Mouse (Mus musculus) brain, adult 2 months (tissue): ENCODE results near the gene Gm10645.
A peak's percentile ranks its signal among the peaks of the same experiment; 100 is the strongest.

Experiments
- DNase-seq: peaks from one replicate; pipeline ENCODE4 v3.0.0; 2011; ENCODE audit warnings: low read depth, low spot score

Gene Gm10645

DNA sequence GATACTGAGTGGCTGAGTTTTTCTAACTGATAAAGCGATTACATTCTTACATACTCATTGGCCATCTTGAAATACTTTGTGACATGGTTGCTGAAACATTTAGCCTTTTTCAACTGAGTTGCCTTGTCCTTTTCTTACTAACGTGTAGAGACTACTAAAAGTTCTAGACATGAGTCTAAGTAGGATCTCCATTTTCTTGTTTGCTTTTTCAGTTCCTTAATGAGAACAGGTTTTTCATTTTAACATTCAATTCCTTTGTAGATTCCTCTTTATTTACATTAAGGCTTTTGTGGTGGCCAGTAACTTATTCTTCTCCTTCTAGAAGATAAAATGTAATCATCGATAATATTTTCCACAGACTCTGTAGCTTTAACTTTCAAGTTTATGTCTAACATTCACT lies 3.2 kb upstream of the Gm10645 start:
- DNase-seq = no peak

DNA sequence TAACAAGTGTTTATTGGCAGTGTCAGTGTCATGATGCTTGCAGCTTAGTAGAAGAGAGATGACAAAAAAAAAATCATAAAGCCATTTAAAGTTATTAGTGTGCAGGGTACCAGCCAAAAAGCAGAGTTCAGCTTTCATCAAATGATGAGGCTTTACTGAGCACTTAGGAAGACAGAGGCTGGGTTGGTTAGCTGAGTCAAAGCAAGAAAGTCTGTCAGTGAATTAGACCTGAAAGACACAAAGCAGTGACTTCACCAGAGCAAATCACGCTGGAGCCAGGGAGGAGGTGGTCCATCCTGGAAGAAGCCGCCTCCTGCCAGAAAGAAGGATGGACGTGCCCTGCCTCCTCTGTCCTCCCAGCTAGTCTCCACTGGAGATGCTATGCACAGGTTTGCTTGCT lies 2.0 kb upstream of the Gm10645 start:
- peak; percentile 45 for DNase-seq

DNA sequence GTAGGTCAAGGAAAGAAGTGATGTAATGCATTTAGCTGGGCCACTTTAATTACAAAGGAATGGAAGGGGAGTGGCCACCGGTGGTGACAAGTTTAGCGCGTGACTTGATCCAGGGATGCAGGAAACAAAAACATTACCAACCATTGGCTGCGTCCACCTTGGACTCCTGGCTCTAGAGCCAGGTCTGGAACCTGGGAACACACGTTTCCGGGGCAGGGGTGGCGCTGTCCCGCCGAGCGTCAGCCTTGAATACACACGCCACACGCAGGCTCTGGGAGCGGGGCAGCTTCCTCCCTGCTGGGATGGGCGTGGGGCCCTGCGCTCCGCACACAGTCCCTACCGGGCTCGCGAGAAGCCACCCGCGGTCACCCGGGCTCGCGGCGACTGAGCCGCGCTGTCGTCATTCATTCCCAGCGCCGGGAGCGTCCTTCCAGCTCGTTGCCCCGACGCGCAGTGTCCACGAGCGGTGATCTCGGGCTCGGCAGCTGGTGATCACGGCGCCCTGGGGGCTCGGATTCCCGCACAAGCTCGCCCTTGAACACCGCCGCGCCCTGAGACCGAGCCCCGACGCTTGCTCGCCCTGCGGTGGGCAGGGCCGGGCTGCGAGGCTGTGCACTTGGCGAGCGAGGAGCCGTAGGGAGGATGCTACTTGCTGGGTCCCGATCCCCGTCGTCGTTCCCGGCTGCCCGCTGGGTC lies 587 bp downstream of the Gm10645 start, which contains the start of gene Tbc1d9:
TSS of gene Tbc1d9 (plus strand) at position 118 of the 696 bp plus-strand sequence.
- DNase-seq = peak; percentile 95

DNA sequence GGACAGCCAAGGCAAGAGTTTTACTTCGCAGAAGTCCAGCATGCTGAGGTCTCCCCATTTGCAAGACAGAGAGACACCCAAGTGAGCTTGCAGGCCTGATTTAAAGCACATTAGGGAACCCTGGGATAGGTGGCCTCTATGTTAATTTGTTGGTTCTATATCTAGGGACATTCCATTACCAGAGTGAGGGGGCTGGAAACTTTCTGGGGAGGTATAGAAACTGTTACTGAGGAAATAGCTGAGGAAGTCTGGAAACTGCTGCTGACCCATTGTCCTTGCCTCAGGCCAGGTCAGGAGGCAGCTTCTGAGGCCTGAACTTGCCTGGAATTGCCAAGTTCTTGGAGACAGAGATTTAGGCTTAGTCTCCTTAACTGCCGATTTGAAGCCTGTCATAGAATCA lies 5.4 kb downstream of the Gm10645 start:
- DNase-seq = no peak

DNA sequence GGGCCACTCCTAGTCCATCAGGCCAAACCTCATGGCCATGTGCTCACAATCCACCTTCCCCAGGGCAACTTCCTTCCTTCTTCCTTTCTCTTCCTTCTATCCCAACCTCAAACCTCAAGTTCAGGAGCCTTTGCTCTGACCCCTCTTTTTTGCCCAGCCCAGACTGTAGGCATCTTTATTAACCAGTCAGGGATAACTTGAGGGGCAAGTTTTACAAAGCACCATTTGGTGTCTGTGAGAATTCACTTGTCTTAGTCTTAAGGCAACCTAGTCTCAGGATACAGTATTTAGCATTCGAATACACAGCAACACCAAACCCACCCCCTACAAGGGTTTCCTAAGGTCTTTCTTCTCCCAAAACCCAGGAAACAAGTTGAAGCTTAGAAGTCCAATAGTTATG lies 6.4 kb downstream of the Gm10645 start:
- DNase-seq = no peak

DNA sequence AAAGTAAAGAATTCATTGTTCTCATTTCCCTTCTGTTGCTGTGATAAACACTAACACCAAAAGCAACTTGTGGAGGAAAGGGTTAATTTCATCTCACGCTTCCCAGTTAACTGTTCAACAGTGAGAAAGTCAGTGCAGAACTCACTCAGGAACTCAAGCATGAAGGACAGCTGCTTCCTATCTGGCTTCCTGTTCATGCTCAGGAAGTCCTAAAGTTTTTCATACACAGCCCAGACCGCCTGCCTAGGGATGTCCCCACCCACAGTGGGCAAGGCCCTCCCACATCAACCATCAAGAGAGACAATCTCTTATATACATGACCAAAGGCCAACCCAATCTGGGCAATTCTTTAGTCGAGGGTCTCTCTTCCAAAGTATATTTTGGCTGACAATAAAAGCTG lies 7.0 kb downstream of the Gm10645 start:
- no peak for DNase-seq

DNA sequence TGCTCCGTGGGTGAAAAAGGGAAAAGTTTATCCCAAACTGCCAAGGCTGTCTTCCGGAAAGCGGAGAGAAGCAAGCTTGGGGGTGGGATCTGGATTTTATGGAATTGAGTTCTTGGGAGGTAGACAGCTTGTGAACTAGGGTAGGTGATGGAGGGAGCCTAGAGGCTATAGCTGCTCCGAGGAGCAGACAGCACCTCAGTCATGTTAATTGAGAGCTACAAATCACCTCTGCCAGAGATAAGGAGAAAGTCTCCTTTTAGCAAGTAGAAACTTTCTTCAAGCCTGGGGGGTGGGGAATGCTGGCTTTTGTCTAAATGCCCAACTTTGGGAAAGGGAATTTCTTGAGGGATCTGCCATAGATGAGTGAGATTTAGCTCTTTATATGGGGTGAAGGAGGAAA lies 10.9 kb downstream of the Gm10645 start:
- DNase-seq = no peak

DNA sequence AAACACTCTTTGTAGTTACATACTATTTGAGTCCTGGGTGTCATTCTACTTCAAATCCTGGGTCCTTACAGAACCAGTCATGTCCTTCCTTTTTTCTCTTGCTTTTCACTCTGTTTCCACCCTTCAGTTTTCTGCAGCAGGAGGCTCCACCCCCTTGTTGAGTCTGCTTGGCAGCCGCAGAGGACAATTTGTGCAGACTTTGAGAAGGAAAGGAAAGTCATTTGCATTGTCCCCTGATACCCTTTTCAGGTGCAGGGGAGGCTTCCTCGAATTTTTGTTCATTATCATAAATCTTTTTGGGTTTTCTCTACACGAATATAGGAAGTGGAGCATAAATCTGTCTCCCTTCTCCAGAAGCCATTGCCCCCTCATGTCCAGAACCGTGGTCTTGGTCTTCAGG lies 13.5 kb downstream of the Gm10645 start:
- DNase-seq = peak; percentile 42

DNA sequence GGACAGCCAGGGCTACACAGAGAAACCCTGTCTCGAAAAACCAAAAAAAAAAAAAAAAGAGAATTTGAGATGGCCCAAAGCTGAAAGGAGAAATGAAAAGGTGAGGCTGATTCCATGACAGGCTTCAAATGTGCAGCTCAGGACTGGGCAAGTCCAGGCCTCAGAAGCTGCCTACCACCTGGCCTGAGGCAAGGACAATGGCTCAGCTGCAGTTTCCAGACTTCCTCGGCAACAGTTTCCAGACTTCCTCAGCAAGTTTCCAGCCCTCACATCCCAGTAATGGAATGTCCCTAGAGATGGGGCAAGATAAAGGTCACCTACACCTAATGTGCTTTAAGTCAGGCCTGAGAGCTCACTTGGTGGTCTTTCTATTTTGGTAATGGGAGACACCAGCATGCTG lies 13.9 kb downstream of the Gm10645 start:
- no peak for DNase-seq

DNA sequence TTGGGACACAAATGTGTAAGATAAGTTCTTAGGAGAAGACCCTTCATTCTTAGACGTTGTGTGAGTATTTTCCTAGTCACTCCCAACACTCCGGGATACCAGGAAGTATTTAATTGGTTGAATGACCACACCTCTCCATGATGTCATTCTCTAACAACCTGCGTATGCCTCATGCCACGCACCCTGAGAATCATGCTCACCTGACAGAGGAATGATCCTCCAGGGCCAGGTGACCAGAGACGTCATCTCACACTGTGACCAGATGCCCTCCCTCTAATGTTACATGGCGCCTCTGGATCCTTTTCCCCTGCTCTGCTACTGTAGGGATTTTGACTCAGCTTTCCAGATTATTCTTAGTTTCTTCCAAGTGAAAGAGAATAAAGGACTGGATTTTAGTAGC lies 16.8 kb downstream of the Gm10645 start:
- no peak for DNase-seq

DNA sequence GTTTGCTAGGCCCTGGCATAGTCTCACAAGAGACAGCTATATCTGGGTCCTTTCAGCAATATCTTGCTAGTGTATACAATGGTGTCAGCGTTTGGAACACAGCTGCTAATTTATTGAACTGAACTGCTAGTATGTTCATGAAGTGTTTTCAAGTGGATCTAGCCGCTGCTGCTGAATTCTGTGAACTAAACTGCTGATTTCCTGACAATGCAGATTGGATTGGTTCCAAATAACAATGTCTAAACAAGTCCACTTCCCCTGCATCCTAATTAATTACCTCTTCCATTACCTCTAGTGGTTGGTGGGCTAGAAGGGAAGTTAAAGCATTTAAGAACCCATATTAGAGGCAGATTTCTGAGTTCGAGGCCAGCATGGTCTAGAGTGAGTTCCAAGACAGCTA lies 20.5 kb downstream of the Gm10645 start:
- DNase-seq = no peak

DNA sequence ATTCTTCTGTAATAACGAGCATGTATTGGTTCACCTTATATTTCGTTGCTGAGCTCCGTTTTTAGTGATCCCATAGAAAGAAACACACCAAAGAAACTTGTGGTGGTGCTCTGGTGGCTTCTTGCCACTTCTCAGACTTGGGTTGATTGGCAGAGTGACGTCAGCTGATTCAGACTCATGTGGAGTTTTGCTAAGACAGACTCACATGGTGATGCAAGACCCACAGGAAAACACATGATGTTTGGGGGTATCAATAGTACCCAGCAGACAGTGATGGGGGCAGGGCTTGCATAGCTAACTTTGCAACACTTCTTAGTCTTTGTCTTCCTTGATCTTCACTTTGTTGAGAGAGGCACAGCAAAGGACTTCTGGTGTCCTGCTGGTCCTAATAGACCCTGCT lies 21.4 kb downstream of the Gm10645 start:
- no peak for DNase-seq

DNA sequence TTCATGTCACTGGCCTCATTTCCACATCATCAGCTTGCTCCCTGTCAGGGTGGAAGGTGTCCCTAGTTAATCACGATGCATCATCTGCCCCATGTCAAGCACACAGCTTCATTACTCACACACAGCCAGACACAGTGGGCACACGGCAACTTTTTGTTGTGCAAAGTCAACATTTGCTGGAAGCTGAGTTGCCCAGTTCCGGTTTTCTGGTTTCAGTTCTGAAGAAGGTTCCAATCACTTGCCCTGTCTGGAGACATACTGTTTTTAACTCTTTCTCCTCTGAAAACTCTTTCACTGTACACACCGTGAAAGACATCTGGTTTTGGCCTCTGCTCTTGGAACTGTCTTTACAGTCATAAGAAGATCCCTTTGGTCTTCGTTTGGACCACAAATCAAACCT lies 24.6 kb downstream of the Gm10645 start:
- DNase-seq = peak; percentile 36

DNA sequence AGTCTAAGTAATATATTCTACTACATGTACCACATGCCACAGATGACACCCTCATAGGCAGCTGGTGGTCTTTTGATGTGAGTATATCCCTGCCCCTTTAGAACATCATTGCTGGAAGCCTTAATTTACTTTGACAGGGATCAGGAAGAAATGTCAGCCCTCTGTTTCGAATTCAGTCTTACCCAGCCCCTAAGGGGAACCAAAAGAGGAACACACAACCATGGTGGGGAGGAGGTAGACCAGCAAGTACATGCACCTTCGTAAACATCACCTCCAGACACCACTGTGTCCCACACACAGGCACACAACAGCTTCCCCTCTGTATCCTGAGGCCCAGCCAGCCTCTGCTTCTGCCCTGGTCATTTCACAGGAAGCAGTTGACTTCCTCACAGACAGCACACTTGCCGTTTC lies 25.3 kb downstream of the Gm10645 start:
- peak; percentile 43 for DNase-seq

DNA sequence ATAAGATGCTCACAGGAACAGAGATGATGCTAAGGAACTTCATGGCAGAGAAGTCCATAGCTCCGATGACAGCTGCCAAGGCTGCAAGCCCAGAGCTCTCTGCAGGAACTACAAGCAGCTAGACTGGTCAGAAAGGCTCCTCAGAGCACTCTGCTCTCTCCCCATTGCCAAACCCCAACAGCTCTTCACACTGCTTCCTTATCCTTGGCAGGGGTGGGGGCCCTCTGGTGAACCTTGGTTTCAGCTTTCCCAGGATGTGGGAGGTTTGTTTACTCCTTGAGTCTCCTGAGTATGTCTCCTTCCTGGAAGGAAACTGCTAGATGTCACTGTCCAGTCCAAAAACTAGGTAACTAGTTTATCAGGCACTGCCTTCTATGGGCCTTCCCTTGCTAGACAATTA lies 25.9 kb downstream of the Gm10645 start:
- DNase-seq = peak; percentile 12

DNA sequence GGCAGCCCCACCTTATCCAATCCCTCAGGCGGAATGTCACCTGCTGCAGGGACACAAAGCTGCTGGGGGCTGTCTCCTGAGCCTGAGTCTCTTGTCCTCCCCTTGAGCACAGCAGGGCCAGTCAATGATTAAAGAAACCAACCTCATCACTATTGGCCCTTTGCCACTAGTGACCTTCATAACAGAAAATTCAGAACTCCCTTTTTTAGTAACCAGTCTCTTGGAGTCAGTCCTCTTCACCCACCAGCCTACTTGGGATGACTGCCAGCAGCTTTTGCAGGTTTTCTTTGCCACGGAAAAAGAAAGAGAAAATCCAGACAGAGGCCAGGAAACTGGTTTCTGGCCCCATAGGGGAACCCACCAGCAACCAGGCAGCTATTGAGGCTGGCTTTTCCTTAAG lies 30.9 kb downstream of the Gm10645 start:
- peak; percentile 38 for DNase-seq
